Mouse (Mus musculus) bone marrow, adult 2 months (tissue): ENCODE results near the gene Cldn14.

Source experiments
- CTCF ChIP-seq: fragments of 200-500 bp; IDR thresholded peaks from 2 replicates; pipeline ENCODE4 v1.5.1; 2011; ENCODE audit warnings: low read length, control low read depth; ENCODE audit not compliant: control insufficient read depth, insufficient read depth
- POLR2A ChIP-seq: fragments of 200-500 bp; IDR thresholded peaks from 2 replicates; pipeline ENCODE4 v1.6.1; 2011; ENCODE audit warnings: low read depth, mild to moderate bottlenecking, control low read depth, low read length, borderline replicate concordance; ENCODE audit not compliant: control insufficient read depth

- TF ChIP-seq CTCF (no peak), POLR2A (no peak)
Measured at GRCm38 (mm10) chr16:94034152-94034551, 25.5 kb upstream of the Cldn14 start.
